Mouse (Mus musculus) small intestine, adult 2 months (tissue): ENCODE data around the gene Skil.

Experiments used
- CTCF ChIP-seq: fragments of 200-500 bp; IDR thresholded peaks from 2 replicates; pipeline ENCODE4 v1.5.1; 2012; ENCODE audit warnings: low read depth, mild to moderate bottlenecking, control low read depth, inconsistent platforms, low read length, moderate library complexity, mixed read lengths; ENCODE audit not compliant: insufficient replicate concordance, insufficient read length; ENCODE audit errors: extremely low read depth
- POLR2A ChIP-seq: fragments of 200-500 bp; IDR thresholded peaks from 2 replicates; pipeline ENCODE4 v1.6.1; 2012; ENCODE audit warnings: low read depth, mild to moderate bottlenecking, control low read depth, inconsistent platforms, low read length, moderate library complexity

DNA sequence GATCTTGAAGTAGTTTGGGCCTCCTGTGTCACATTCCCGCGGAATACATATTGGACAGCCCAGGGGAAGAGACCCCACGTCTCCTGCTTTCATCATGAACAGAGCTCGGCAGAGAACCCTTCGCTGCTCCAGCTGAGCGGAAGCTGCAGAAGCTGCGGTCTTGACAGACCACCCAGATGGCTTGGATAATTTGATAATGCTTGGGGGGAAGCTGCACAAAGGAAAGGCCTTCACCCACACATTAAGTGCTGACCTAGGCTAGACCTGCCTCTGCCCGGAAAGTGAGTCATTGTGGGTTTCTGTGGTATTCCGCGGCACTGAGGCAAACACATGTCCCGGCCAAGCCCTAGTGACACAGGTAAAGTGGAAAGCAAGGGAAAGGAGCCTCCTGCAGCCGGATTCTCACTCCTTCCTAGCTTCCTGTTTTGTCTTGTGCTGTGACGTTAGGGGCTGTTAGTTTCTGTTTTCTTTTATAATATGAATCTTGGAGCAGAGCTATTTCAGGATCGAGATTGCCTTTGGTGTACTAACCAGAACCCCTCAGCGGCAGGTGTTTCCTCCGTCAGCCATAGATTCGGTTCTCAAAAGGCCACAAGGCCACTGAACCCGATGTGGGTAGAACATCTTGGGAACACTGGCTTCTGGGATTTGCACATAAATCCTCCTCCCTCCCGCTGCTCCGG is 33.6 kb upstream of the Skil start:
- TF ChIP-seq CTCF (no peak), POLR2A (no peak)
